Mouse (Mus musculus) neural tube, embryonic 14.5 days (tissue): ENCODE measurements around the gene Smurf2. TPM values are rescaled to one million over a fixed set of nuclear protein-coding genes. Genes with fewer than 3 reads are reported as not detected.
A peak's percentile ranks its signal among the peaks of the same experiment; 100 is the strongest.
"Not testable (repeated sequence)": the region's sequence is repeated elsewhere in the genome, so short reads cannot be mapped to it uniquely, and the experiment has no call there.

Experiments used
- ATAC-seq: fragments of 200-750 bp; cut with Nextera tagmentation; 2 replicates; pipeline ENCODE4 v1.8.0; 2017; ENCODE audit warnings: low read depth, mild to moderate bottlenecking, moderate TSS enrichment, moderate library complexity
- H3K27ac ChIP-seq: fragments of 300-500 bp; sonication (generic); 2 replicates; pipeline ENCODE4 v1.5.1; 2014; ENCODE audit warnings: low read depth, mild to moderate bottlenecking, control low read depth, low read length, moderate library complexity, mixed read lengths
- H3K27me3 ChIP-seq: fragments of 300-500 bp; sonication (generic); 2 replicates; pipeline ENCODE4 v1.6.1; 2014; ENCODE audit warnings: low read length; ENCODE audit not compliant: control insufficient read depth, insufficient read depth
- H3K36me3 ChIP-seq: fragments of 300-500 bp; sonication (generic); 2 replicates; pipeline ENCODE4 v1.6.1; 2014; ENCODE audit warnings: low read length, mixed read lengths; ENCODE audit not compliant: control insufficient read depth, insufficient read depth
- H3K4me1 ChIP-seq: fragments of 300-500 bp; sonication (generic); 2 replicates; pipeline ENCODE4 v1.6.1; 2014; ENCODE audit warnings: low read length; ENCODE audit not compliant: control insufficient read depth, insufficient read depth
- H3K4me2 ChIP-seq: fragments of 300-500 bp; sonication (generic); 2 replicates; pipeline ENCODE4 v1.6.1; 2014; ENCODE audit warnings: mild to moderate bottlenecking, low read depth, low read length, control low read depth
- H3K4me3 ChIP-seq: fragments of 300-500 bp; sonication (generic); 2 replicates; pipeline ENCODE4 v1.5.1; 2014; ENCODE audit warnings: low read depth, low read length, control low read depth, mixed read lengths
- H3K9ac ChIP-seq: fragments of 300-500 bp; sonication (generic); replicated peaks from 2 replicates; pipeline ENCODE4 v1.6.1; 2014; ENCODE audit warnings: low read depth, mild to moderate bottlenecking, control low read depth, low read length, mixed read lengths
- H3K9me3 ChIP-seq: fragments of 300-500 bp; sonication (generic); 2 replicates; pipeline ENCODE4 v1.6.1; 2016; ENCODE audit warnings: low read length; ENCODE audit not compliant: control insufficient read depth
- WGBS: fragments of 180-500 bp; shearing (Covaris S2); extraction: QIAGEN DNeasy Blood & Tissue Kit; methylation state at CpG from one replicate; pipeline ENCODE4 v1.1.7; 2014; 5-methylcytosine and 5-hydroxymethylcytosine counted together
- polyA plus RNA-seq: library from polyadenylated mRNA; unstranded; fragments of >200 nt; fragmentation: Nextera tagmentation; extraction: Ambion mirVana; gene quantifications from 2 replicates; pipeline ENCODE4 v1.2.1, GENCODE M21; 2014

Smurf2 gene
- polyA plus RNA-seq, 1 experiment from 2014 or later, result 18.6 TPM

- Histone ChIP-seq H3K4me1 (peaks cover 20% of the 10 kb centered on the region), H3K27me3 (no peaks in the 10 kb centered on the region), H3K36me3 (peaks cover 36% of the 10 kb centered on the region), H3K4me2 (peak overlapping the region; percentile 52; the same call in 1 of the 2 replicates), H3K27ac (peak overlapping the region; percentile 99), H3K9ac (peak overlapping the region; percentile 98), H3K4me3 (peak overlapping the region; percentile 72), H3K9me3 (no peaks in the 10 kb centered on the region)
- ATAC-seq, result peak; percentile 78
- WGBS, result under 1% methylated on average over 70 of the region's 79 CpGs
Observed at GRCm38 (mm10) chr11:106788026-106788774, 132.3 kb downstream of the Smurf2 start.

GRCm38 (mm10) chr11:106787131-106788025, 133.1 kb downstream of the Smurf2 start:
- Histone ChIP-seq H3K4me2 (peak overlapping the region; percentile 69), H3K36me3 (peaks cover 41% of the 10 kb centered on the region), H3K4me3 (peak overlapping the region; percentile 72), H3K9ac (peak overlapping the region; percentile 98), H3K4me1 (peaks cover 20% of the 10 kb centered on the region), H3K9me3 (no peaks in the 10 kb centered on the region), H3K27me3 (no peaks in the 10 kb centered on the region), H3K27ac (peak overlapping the region; percentile 99)
- no peak for ATAC-seq
- WGBS, result under 1% methylated on average over 60 of the region's 65 CpGs

DNA sequence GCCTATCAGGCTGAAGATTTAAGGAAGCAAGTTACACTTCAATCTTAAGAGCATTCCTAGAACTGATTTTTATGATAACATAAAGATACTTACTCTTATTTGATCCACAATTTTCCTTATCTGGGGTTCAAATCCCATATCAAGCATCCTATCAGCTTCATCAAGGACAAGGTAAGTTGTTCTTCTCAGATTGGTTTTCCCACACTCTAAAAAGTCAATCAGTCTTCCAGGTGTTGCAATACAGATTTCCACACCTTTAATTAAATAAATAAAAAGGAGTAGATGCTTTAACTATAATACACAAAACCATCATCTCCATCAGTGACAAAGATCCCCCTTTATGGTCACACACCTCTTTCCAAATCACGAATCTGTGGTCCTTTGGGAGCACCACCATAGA, 135.5 kb downstream of the Smurf2 start:
- H3K9me3 ChIP-seq, result no peaks in the 10 kb centered on the region

DNA sequence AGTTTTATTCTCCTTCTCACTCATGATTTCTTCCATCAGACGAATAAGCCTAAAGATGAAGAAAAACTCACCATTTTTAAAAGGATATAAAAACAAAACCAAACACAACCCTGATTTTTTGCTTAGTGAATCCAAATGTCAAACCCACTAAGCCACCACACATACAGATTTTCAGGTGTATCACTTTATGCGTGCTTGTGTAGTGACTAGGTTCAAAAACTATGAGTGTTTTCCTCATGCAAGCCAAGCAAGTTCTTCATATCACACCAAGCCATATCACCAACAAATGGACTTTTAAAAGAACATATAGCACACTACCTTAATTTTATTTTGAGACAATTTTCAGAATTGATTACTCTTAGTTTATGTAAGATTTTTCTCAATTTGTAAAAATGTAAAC, 136.0 kb downstream of the Smurf2 start:
- H3K27me3 ChIP-seq, result no peaks in the 10 kb centered on the region
- H3K4me3 ChIP-seq, result no peak overlapping the region
- H3K36me3 ChIP-seq, result peaks cover 63% of the 10 kb centered on the region
- no peaks in the 10 kb centered on the region for H3K9me3 ChIP-seq
- no peak overlapping the region for H3K9ac ChIP-seq
- no peak for ATAC-seq
- H3K4me1 ChIP-seq, result peaks cover 21% of the 10 kb centered on the region
- H3K27ac ChIP-seq, result no peak overlapping the region
- 92% methylated on average over 2 of the region's 2 CpGs for WGBS
- H3K4me2 ChIP-seq, result no peak overlapping the region

More for the DNA sequence above, 135.5 kb downstream of the Smurf2 start:
- no peak overlapping the region for H3K4me3 ChIP-seq
- 69% methylated on average over 1 of the region's 1 CpGs for WGBS
- ATAC-seq, result no peak
- no peak overlapping the region for H3K27ac ChIP-seq
- peaks cover 60% of the 10 kb centered on the region for H3K36me3 ChIP-seq
- no peaks in the 10 kb centered on the region for H3K27me3 ChIP-seq
- no peak overlapping the region for H3K4me2 ChIP-seq
- H3K9ac ChIP-seq, result no peak overlapping the region
- H3K4me1 ChIP-seq, result peaks cover 16% of the 10 kb centered on the region

DNA sequence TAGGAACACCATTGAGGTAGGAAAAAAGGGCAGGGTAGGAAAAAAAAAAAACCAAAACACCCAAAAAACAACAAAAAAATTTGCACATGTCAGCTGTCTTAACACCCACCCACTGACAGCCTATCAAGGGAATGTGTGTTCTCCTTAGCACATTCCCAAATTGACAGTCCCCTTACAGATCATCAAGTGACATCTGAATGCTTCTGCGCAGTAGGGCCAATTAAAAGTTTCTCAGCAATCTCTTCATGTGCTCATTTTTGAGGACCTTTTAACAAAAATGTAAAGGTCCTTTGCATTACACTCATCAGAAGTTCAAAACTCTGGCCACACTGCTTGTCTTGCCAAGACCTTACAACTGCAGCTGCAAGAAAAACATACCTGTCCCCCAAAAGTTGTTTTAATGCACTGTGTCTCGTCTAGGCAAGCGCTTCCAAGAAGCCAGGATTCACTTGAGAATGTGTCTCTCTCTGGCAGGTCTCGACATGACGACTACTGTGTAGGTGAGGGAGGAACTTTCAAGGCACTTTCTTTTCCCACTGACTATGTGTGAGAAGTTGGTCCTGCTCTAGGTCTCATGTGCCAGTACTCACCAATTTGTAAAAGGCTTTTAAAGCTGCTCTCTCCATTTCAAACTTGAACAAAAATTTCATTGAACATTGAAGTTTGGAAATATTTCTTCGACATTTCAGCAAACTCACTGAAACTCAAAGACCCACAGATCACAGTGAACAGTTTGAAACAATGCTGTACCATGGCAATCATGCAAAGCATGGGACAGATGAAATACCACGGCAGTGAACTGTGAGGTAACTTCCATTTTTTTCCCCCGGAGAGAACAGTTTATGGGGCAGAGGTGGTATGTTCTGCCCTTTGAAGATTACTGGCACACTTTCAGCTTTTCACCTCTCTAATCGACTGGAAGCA, 137.4 kb downstream of the Smurf2 start:
- Histone ChIP-seq H3K9me3 (no peaks in the 10 kb centered on the region), H3K4me3 (no peak overlapping the region), H3K4me2 (no peak overlapping the region), H3K4me1 (peaks cover 21% of the 10 kb centered on the region), H3K36me3 (peaks cover 63% of the 10 kb centered on the region), H3K9ac (no peak overlapping the region), H3K27me3 (no peaks in the 10 kb centered on the region), H3K27ac (no peak overlapping the region)
- ATAC-seq, result no peak
- WGBS, result 86% methylated on average over 9 of the region's 9 CpGs

DNA sequence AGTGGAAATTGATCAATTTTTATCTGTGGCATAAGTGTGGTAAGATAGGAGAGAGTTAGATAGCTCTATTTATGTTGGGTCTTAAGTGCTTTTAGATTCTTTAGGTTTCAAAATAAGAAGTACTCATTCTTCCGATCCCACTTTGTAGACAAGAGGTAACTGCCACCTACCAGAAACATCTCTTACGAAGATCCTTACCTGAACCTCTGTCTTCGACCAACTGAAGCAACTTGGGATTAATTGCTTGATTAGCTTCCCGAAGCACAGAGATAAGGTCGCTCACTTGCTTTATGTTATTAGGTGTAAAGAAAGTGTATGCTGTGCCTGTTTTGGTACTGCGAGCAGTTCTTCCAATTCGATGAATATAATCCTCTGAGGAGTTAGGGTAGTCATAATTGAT, 138.2 kb downstream of the Smurf2 start:
- ATAC-seq, H3K27me3 ChIP-seq, H3K4me2 ChIP-seq, H3K9me3 ChIP-seq, H3K9ac ChIP-seq, H3K27ac ChIP-seq, H3K4me3 ChIP-seq: not testable (repeated sequence)
- WGBS, result 92% methylated on average over 7 of the region's 7 CpGs
- H3K36me3 ChIP-seq, result peaks cover 63% of the 10 kb centered on the region
- H3K4me1 ChIP-seq, result peaks cover 21% of the 10 kb centered on the region

DNA sequence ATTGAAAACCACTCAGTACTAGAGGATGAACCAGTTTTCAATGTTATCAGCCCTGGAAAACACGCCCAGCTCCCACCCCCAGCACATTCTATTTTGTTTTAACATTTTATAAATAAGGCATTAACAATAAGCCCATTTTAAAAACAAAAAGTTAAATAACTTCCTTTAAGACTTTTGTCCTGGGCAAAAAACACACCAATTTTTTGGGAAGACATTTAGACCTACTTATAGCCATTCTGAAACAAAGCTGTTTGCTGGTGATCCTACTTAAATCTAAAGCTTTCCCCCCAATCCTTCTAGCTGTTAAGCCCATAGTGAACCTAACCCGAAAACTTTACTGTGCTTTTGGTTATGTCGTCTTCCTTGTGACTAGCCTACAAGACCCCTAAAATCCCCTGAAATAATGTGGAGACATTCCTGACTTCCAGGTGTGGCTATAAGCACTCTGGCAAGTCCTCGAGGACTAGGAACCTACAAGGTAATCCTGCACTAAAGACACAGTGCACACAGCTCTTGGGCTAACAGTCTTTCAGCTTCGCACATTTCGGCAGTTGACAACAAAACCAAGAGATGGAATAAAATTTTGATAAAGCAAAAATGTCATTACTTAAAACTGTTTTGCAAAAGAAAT, 139.8 kb downstream of the Smurf2 start:
- ATAC-seq, result no peak
- Histone ChIP-seq H3K36me3 (peaks cover 55% of the 10 kb centered on the region), H3K4me2 (no peak overlapping the region), H3K4me1 (peaks cover 10% of the 10 kb centered on the region), H3K9ac (no peak overlapping the region), H3K4me3 (no peak overlapping the region), H3K27me3 (no peaks in the 10 kb centered on the region), H3K9me3 (no peaks in the 10 kb centered on the region), H3K27ac (no peak overlapping the region)
- 77% methylated on average over 6 of the region's 6 CpGs for WGBS

GRCm38 (mm10) chr11:106780089-106780425, 140.5 kb downstream of the Smurf2 start:
- Histone ChIP-seq H3K27ac (peak overlapping the region; percentile 88), H3K27me3 (no peaks in the 10 kb centered on the region), H3K4me1 (peaks cover 7% of the 10 kb centered on the region; the same call in 1 of the 2 replicates), H3K9me3 (no peaks in the 10 kb centered on the region), H3K9ac (no peak overlapping the region), H3K36me3 (peaks cover 49% of the 10 kb centered on the region), H3K4me3 (no peak overlapping the region; the same call in 1 of the 2 replicates), H3K4me2 (peak overlapping the region; percentile 91)
- WGBS, result 76% methylated on average over 4 of the region's 4 CpGs
- no peak for ATAC-seq
